Mouse (Mus musculus) limb, embryonic 11.5 days (tissue): ENCODE measurements around the gene Aldoc. TPM values are rescaled to one million over a fixed set of nuclear protein-coding genes. Genes with fewer than 3 reads are reported as not detected.

Experiments
- ATAC-seq: fragments of 200-750 bp; cut with Nextera tagmentation; 2 replicates; pipeline ENCODE4 v1.8.0; 2017; ENCODE audit warnings: low read depth; ENCODE audit not compliant: insufficient number of reproducible peaks, low FRiP score, low TSS enrichment
- DNase-seq: peaks from one replicate; pipeline ENCODE4 v3.0.0-alpha.2; 2015; ENCODE audit warnings: low spot score
- H3K27ac ChIP-seq: fragments of 300-500 bp; sonication (generic); replicated peaks from 2 replicates; pipeline ENCODE4 v1.5.1; 2014; ENCODE audit warnings: low read depth, mild to moderate bottlenecking, low read length
- H3K27me3 ChIP-seq: fragments of 300-500 bp; sonication (generic); 2 replicates; pipeline ENCODE4 v1.6.1; 2014; ENCODE audit warnings: mild to moderate bottlenecking, low read length, mixed read lengths; ENCODE audit not compliant: control insufficient read depth, insufficient read depth
- H3K36me3 ChIP-seq: fragments of 300-500 bp; sonication (generic); 2 replicates; pipeline ENCODE4 v1.6.1; 2014; ENCODE audit warnings: mild to moderate bottlenecking, low read length, moderate library complexity, mixed read lengths; ENCODE audit not compliant: control insufficient read depth, insufficient read depth
- H3K4me1 ChIP-seq: fragments of 300-500 bp; sonication (generic); 2 replicates; pipeline ENCODE4 v1.6.1; 2014; ENCODE audit warnings: low read length, mixed read lengths; ENCODE audit not compliant: control insufficient read depth, insufficient read depth
- H3K4me2 ChIP-seq: fragments of 300-500 bp; sonication (generic); 2 replicates; pipeline ENCODE4 v1.6.1; 2014; ENCODE audit warnings: low read depth, mild to moderate bottlenecking, moderate library complexity; ENCODE audit not compliant: severe bottlenecking
- H3K4me3 ChIP-seq: fragments of 300-500 bp; sonication (generic); 2 replicates; pipeline ENCODE4 v1.5.1; 2014; ENCODE audit warnings: low read depth, low read length
- H3K9ac ChIP-seq: fragments of 300-500 bp; sonication (generic); 2 replicates; pipeline ENCODE4 v1.6.1; 2014; ENCODE audit warnings: mild to moderate bottlenecking, low read length
- H3K9me3 ChIP-seq: fragments of 300-500 bp; sonication (generic); 2 replicates; pipeline ENCODE4 v1.6.1; 2016; ENCODE audit warnings: low read length; ENCODE audit not compliant: control insufficient read depth
- WGBS: fragments of 180-500 bp; shearing (Covaris S2); extraction: QIAGEN DNeasy Blood & Tissue Kit; methylation state at CpG from one replicate; pipeline ENCODE4 v1.1.7; 2014; 5-methylcytosine and 5-hydroxymethylcytosine counted together
- polyA plus RNA-seq: library from polyadenylated mRNA; unstranded; fragments of >200 nt; fragmentation: Nextera tagmentation; extraction: Ambion mirVana; gene quantifications from 2 replicates; pipeline ENCODE4 v1.2.1, GENCODE M21; 2014

Aldoc gene
- polyA plus RNA-seq, 1 experiment from 2014 or later, result 8.5 TPM

DNA sequence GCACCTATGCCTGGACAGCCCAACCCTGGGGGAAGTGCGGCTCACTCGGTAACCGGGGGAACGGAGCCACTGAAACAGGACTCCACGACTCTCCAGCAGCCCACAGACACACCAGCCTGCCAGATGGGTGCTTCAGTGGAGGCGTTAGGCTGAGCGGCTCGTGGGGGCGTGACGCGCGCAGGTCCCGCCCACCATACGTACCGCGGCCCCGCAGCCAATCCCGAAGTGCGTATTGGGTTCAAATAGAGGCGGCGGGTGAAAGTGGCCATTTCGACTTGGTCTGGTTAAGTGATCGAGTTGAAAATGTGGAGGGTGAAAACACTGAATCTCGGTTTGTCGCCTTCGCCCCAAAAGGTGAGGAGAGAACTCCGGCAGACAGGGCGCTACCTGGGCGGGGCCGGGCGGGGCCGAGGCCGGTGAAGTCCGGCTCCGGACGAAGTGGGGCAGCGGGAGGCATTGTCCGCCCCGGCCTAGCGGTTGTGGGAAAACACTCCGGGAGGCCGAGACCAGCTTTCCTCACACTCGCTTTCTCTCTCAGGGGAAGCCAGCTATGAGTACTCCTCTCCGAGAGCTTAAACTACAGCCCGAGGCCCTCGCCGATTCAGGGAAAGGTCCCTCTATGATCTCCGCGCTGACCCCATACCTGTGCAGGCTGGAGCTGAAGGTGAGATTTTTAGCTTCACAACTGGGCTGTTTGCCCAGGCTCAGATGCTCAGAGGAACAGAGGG lies 21.2 kb upstream of the Aldoc start, which contains the start of gene Spag5:
Gene Spag5 (plus strand): TSS at position 173 of the 728 bp plus-strand sequence.
- peak within 1 kb of the TSS; percentile 78 for H3K4me2 ChIP-seq
- H3K27ac ChIP-seq, result peak within 1 kb of the TSS; percentile 47; the same call in 1 of the 2 replicates
- H3K9ac ChIP-seq, result peak within 1 kb of the TSS; percentile 82
- H3K4me3 ChIP-seq, result peak within 1 kb of the TSS; percentile 93
- ATAC-seq (peak; percentile 97), DNase-seq (peak; percentile 92)
- no peaks in the 10 kb centered on the region for H3K27me3 ChIP-seq
- H3K9me3 ChIP-seq, result no peaks in the 10 kb centered on the region
- H3K4me1 ChIP-seq, result 0 out of 2 replicates have a peak, but pooled peaks cover 2% of the 10 kb centered on the region
- under 1% methylated on average over 49 of the region's 49 CpGs for WGBS
- H3K36me3 ChIP-seq, result peaks cover 13% of the 10 kb centered on the region

DNA sequence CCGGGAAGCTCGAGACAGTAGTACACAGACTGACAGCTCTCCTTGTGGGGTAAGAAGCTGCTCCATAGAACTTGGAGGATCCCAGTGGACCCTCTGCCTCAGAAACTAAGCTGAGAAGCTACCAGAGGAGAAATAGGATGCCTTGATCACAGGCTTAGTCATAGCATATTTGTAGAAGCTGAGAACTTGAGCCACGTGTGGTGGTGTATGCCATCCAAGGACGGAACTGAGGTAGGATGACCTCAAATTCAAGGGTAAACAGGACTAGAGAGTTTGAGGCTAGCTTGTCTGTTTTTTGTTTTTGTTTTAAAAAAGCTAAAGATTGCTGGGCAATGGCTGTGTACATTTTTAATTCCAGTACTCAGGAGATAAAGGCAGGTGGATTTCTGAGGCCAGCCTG lies 17.5 kb upstream of the Aldoc start:
- Histone ChIP-seq H3K4me1 (0 out of 2 replicates have a peak, but pooled peaks cover 2% of the 10 kb centered on the region), H3K9ac (no peak overlapping the region), H3K36me3 (peaks cover 20% of the 10 kb centered on the region), H3K27me3 (no peaks in the 10 kb centered on the region), H3K9me3 (no peaks in the 10 kb centered on the region), H3K27ac (no peak overlapping the region), H3K4me2 (no peak overlapping the region), H3K4me3 (no peak overlapping the region)
- 93% methylated on average over 4 of the region's 4 CpGs for WGBS
- no peak for ATAC-seq
- DNase-seq, result no peak

GRCm38 (mm10) chr11:78310861-78311511 lies 11.8 kb upstream of the Aldoc start:
- H3K9ac ChIP-seq, result no peak overlapping the region
- peaks cover 29% of the 10 kb centered on the region for H3K36me3 ChIP-seq
- H3K4me2 ChIP-seq, result no peak overlapping the region
- H3K9me3 ChIP-seq, result no peaks in the 10 kb centered on the region
- 89% methylated on average over 8 of the region's 8 CpGs for WGBS
- DNase-seq, result no peak
- no peaks in the 10 kb centered on the region for H3K27me3 ChIP-seq
- no peak for ATAC-seq
- no peak overlapping the region for H3K27ac ChIP-seq
- H3K4me1 ChIP-seq, result no peaks in the 10 kb centered on the region
- no peak overlapping the region for H3K4me3 ChIP-seq

DNA sequence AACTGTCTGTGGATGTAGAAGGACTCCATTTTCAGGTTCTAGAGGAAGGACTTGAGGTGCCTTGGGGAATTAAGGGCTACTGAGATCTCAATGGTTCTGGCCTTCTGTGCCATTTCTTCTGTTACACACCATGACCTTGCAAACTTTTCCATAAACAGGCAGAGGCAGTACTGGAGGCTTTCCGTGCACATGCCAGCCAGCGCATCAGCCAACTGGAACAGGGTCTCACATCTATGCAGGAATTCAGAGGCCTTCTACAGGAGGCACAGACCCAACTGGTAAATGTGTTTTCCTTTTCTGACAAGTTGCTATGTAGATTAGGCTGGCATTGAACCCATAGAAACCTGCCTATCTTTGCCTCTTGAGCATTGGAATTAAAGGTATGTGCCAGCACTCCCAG lies 9.1 kb upstream of the Aldoc start:
- Histone ChIP-seq H3K27me3 (no peaks in the 10 kb centered on the region), H3K4me1 (no peaks in the 10 kb centered on the region), H3K27ac (no peak overlapping the region), H3K36me3 (peaks cover 35% of the 10 kb centered on the region), H3K9ac (no peak overlapping the region), H3K9me3 (no peaks in the 10 kb centered on the region), H3K4me2 (no peak overlapping the region), H3K4me3 (no peak overlapping the region)
- DNase-seq (no peak), ATAC-seq (no peak)
- 99% methylated on average over 2 of the region's 2 CpGs for WGBS

DNA sequence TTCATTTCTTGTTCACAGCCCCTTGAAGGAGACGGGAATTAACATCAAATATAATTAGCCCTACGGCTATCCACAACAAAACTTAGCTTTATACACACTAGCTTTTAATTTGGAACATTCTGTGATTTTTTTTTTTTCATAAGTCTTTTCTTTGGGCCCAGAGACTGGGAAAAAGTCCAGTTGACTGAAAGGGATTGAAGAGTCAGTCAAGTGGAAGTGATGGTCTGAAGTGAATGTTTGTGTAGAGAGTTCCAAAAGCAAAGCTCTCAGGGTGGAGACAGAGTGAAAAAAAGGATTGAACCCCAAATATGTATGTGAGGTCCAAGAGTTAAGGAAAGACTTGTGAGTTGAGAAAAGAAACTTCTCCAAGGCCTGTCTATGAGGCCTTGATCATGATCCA lies 4.4 kb upstream of the Aldoc start:
- no peaks in the 10 kb centered on the region for H3K9me3 ChIP-seq
- H3K4me1 ChIP-seq, result peaks cover 6% of the 10 kb centered on the region; the same call in 1 of the 2 replicates
- H3K4me3 ChIP-seq, result no peak overlapping the region
- no peak for ATAC-seq
- H3K4me2 ChIP-seq, result no peak overlapping the region
- no peaks in the 10 kb centered on the region for H3K27me3 ChIP-seq
- DNase-seq, result no peak
- WGBS, result 88% methylated on average over 2 of the region's 2 CpGs
- no peak overlapping the region for H3K27ac ChIP-seq
- H3K36me3 ChIP-seq, result peaks cover 46% of the 10 kb centered on the region
- no peak overlapping the region for H3K9ac ChIP-seq

DNA sequence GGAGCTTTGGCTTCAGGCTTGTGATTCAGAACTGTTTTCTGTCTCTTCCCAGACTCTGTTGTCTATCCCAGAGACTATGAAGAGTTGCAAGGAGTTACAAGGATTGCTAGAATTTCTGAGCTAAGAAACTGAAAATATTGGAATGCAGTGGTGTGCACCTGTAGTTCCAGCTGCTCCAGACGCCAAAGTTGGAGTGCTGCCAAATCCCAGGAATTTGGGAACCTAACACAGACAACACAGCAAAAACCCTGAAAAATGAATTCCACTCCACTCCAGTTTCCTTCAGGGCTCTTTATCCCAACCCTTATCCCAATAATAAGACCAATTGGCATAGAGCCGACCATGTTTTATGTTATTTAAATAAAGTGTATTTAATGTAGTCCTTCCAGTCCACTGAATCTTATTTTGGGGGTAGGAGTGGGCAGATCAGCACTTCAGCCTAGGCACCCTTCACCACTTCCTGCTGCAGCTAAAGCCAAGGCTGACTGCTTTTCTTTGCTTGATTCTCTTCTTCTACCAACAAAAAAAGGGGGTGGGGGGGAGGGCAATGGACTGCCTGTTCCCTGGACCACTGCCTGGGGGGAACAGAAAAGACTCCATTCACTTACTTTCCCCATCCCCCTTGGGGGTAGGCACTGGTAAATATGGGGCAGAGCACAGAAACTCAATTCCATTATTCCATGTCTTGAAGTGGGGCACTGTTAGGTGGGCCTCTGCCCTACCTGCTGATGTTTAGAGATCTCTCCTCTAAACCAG lies 514 bp upstream of the Aldoc start:
- H3K36me3 ChIP-seq, result peaks cover 23% of the 10 kb centered on the region
- DNase-seq, result no peak
- no peaks in the 10 kb centered on the region for H3K9me3 ChIP-seq
- ATAC-seq, result 0 out of 2 replicates have a peak, but pooled peaks have one; percentile 44
- WGBS, result 64% methylated on average over 2 of the region's 2 CpGs
- peaks cover 6% of the 10 kb centered on the region; the same call in 1 of the 2 replicates for H3K4me1 ChIP-seq
- H3K27ac ChIP-seq, result no peak overlapping the region
- H3K4me2 ChIP-seq, result no peak overlapping the region
- no peaks in the 10 kb centered on the region for H3K27me3 ChIP-seq
- no peak overlapping the region for H3K9ac ChIP-seq
- H3K4me3 ChIP-seq, result no peak overlapping the region

GRCm38 (mm10) chr11:78324000-78324785 lies 1.4 kb downstream of the Aldoc start:
- H3K36me3 ChIP-seq, result peaks cover 15% of the 10 kb centered on the region; the same call in 1 of the 2 replicates
- no peak overlapping the region for H3K9ac ChIP-seq
- 81% methylated on average over 15 of the region's 15 CpGs for WGBS
- H3K27ac ChIP-seq, result no peak overlapping the region
- H3K4me3 ChIP-seq, result no peak overlapping the region
- no peak for DNase-seq
- no peak overlapping the region for H3K4me2 ChIP-seq
- peaks cover 6% of the 10 kb centered on the region; the same call in 1 of the 2 replicates for H3K4me1 ChIP-seq
- H3K27me3 ChIP-seq, result no peaks in the 10 kb centered on the region
- H3K9me3 ChIP-seq, result no peaks in the 10 kb centered on the region
- no peak for ATAC-seq
